Mouse (Mus musculus) gastrocnemius, postnatal 36 days (tissue): ENCODE data around the gene Eif4e3. TPM values are rescaled to one million over a fixed set of nuclear protein-coding genes. Genes with fewer than 3 reads are reported as not detected.

Experiments used
- DNase-seq, 2 experiments: peaks; one replicate each; pipeline ENCODE4 v3.0.0; 2022
- intact Hi-C: fragments of 180-260 bp; cut with DNase I; formaldehyde crosslinking; loops from one replicate; pipeline ENCODE4 v1.15.1; 2025
- total RNA-seq, 2 experiments: library from RNA; stranded (reverse); gene quantifications; 2 replicates each; pipeline ENCODE4 v1.2.3; 2021

Gene Eif4e3
- total RNA-seq, 2 experiments from 2014 or later: 24.3 to 29.6 TPM

GRCm38 (mm10) chr6:99599651-99600050 lies 66.9 kb downstream of the Eif4e3 start:
- intact Hi-C loops: loop anchor here (5.0 to 10.0 kb wide), 3 partner anchors 77 to 1495 kb away; partner anchors contain the start of gene Foxp1
- DNase-seq: no peak

- no peak for DNase-seq
- intact Hi-C loops: loop anchor here (5.0 to 10.0 kb wide), 3 partner anchors 77 to 1494 kb away; partner anchors contain the start of gene Foxp1
These were observed 67.3 kb downstream of the Eif4e3 start for GRCm38 (mm10) chr6:99599229-99599628.

DNA sequence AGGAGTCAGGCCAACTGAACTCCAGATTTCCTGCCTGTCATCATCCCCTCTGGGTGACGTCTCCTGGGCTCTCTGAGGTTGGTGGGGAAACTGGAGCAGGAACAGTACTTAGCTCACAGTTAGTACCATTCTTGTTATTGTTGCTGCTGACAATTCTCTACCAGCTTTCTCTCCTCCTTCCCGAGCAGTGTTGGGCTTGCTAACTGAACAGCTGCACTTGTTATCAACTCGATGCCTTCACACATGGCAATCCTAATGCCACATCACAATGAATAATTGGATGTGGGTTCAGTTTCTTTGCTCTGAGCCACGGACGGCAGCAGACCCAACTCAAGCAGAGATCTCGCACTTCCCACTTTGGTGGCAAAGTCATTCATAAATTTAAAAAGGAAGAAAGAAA lies 89.5 kb downstream of the Eif4e3 start:
- intact Hi-C loops: no loop called here
- DNase-seq: no peak

GRCm38 (mm10) chr6:99575633-99576032 lies 90.9 kb downstream of the Eif4e3 start:
- no peak for DNase-seq
- intact Hi-C loops: no loop called here

Other genes starting within 250 kb of the Eif4e3 start
- 10 to 100 TPM; 15.9 to 18.4 TPM for gene Foxp1, start 144.1 kb downstream of the Eif4e3 start, total RNA-seq
- 1 to 10 TPM; 1.4 to 1.6 TPM for gene Gm20696, start within 50 bp of the Eif4e3 start, total RNA-seq
- gene Gpr27, start 25.9 kb upstream of the Eif4e3 start, total RNA-seq: under 1 TPM; 0.66 to 0.96 TPM
- not detected for gene Prok2, start 59.6 kb upstream of the Eif4e3 start, total RNA-seq